Mouse (Mus musculus): ENCODE measurements around the gene Golph3l. TPM values are rescaled to one million over a fixed set of nuclear protein-coding genes. Genes with fewer than 3 reads are reported as not detected.
A peak's percentile ranks its signal among the peaks of the same experiment; 100 is the strongest.

Golph3l gene
- polyA plus RNA-seq, 1 experiment from 2014 or later: 27.6 TPM

- H3K9ac ChIP-seq (ENCODE audit: low read depth, low read length): no peak overlapping the region
- no peak overlapping the region for H3K4me2 ChIP-seq (replicated peaks; ENCODE audit: low read depth)
- H3K36me3 ChIP-seq (ENCODE audit: control insufficient read depth, insufficient read depth): no peaks in the 10 kb centered on the region; the same call in 1 of the 2 replicates
- H3K27ac ChIP-seq (ENCODE audit: low read depth, low read length): no peak overlapping the region
- H3K9me3 ChIP-seq (ENCODE audit: control insufficient read depth): no peaks in the 10 kb centered on the region
- H3K4me3 ChIP-seq (ENCODE audit: low read depth, low read length): no peak overlapping the region
- no peak for TF ChIP-seq CTCF (IDR thresholded peaks at IDR 0.05; ENCODE audit: low read depth)
- H3K4me1 ChIP-seq (replicated peaks; ENCODE audit: control insufficient read depth, insufficient read depth, low read length): no peaks in the 10 kb centered on the region
- 21% methylated on average over 3 of the region's 3 CpGs for WGBS
- H3K27me3 ChIP-seq (replicated peaks; ENCODE audit: control insufficient read depth, insufficient read depth, low read length): no peaks in the 10 kb centered on the region
- no peak for ATAC-seq
These were observed 34.7 kb upstream of the Golph3l start for GRCm38 (mm10) chr3:95553986-95554385.

- Histone ChIP-seq H3K4me3 (ENCODE audit: low read depth, low read length) (no peak within 1 kb of the TSS), H3K9me3 (ENCODE audit: control insufficient read depth) (no peaks in the 10 kb centered on the region), H3K27me3 (replicated peaks; ENCODE audit: control insufficient read depth, insufficient read depth, low read length) (no peaks in the 10 kb centered on the region), H3K4me1 (replicated peaks; ENCODE audit: control insufficient read depth, insufficient read depth, low read length) (no peaks in the 10 kb centered on the region), H3K4me2 (replicated peaks; ENCODE audit: low read depth) (no peak within 1 kb of the TSS), H3K9ac (ENCODE audit: low read depth, low read length) (no peak within 1 kb of the TSS), H3K27ac (ENCODE audit: low read depth, low read length) (no peak within 1 kb of the TSS), H3K36me3 (ENCODE audit: control insufficient read depth, insufficient read depth) (no peaks in the 10 kb centered on the region)
- ATAC-seq: no peak
- no peak for TF ChIP-seq CTCF (IDR thresholded peaks at IDR 0.05; ENCODE audit: low read depth)
- 90% methylated on average over 27 of the region's 27 CpGs for WGBS
These were observed 29.3 kb upstream of the Golph3l start, which contains the start of gene Hormad1 for GRCm38 (mm10) chr3:95559437-95559836. TSS of gene Hormad1 (plus strand) at chr3:95559677.

GRCm38 (mm10) chr3:95560738-95561137 lies 28.0 kb upstream of the Golph3l start:
- no peaks in the 10 kb centered on the region for H3K27me3 ChIP-seq (replicated peaks; ENCODE audit: control insufficient read depth, insufficient read depth, low read length)
- no peaks in the 10 kb centered on the region for H3K36me3 ChIP-seq (ENCODE audit: control insufficient read depth, insufficient read depth)
- WGBS: 94% methylated on average over 3 of the region's 3 CpGs
- H3K9ac ChIP-seq (ENCODE audit: low read depth, low read length): no peak overlapping the region
- no peak overlapping the region for H3K4me3 ChIP-seq (ENCODE audit: low read depth, low read length)
- ATAC-seq: no peak
- H3K27ac ChIP-seq (ENCODE audit: low read depth, low read length): no peak overlapping the region
- no peak for TF ChIP-seq CTCF (IDR thresholded peaks at IDR 0.05; ENCODE audit: low read depth)
- H3K4me2 ChIP-seq (replicated peaks; ENCODE audit: low read depth): no peak overlapping the region
- H3K4me1 ChIP-seq (replicated peaks; ENCODE audit: control insufficient read depth, insufficient read depth, low read length): no peaks in the 10 kb centered on the region
- no peaks in the 10 kb centered on the region for H3K9me3 ChIP-seq (ENCODE audit: control insufficient read depth)

GRCm38 (mm10) chr3:95561826-95562225 lies 26.9 kb upstream of the Golph3l start:
- Histone ChIP-seq H3K4me2 (replicated peaks; ENCODE audit: low read depth) (no peak overlapping the region), H3K4me1 (replicated peaks; ENCODE audit: control insufficient read depth, insufficient read depth, low read length) (no peaks in the 10 kb centered on the region), H3K9ac (ENCODE audit: low read depth, low read length) (no peak overlapping the region), H3K36me3 (ENCODE audit: control insufficient read depth, insufficient read depth) (no peaks in the 10 kb centered on the region), H3K27ac (ENCODE audit: low read depth, low read length) (no peak overlapping the region), H3K4me3 (ENCODE audit: low read depth, low read length) (no peak overlapping the region), H3K27me3 (replicated peaks; ENCODE audit: control insufficient read depth, insufficient read depth, low read length) (no peaks in the 10 kb centered on the region), H3K9me3 (ENCODE audit: control insufficient read depth) (no peaks in the 10 kb centered on the region)
- ATAC-seq: no peak
- no peak for TF ChIP-seq CTCF (IDR thresholded peaks at IDR 0.05; ENCODE audit: low read depth)
- 60% methylated on average over 2 of the region's 2 CpGs for WGBS

GRCm38 (mm10) chr3:95569585-95569984 lies 19.1 kb upstream of the Golph3l start:
- H3K9ac ChIP-seq (ENCODE audit: low read depth, low read length): no peak overlapping the region
- ATAC-seq: no peak
- H3K36me3 ChIP-seq (ENCODE audit: control insufficient read depth, insufficient read depth): no peaks in the 10 kb centered on the region
- H3K27me3 ChIP-seq (replicated peaks; ENCODE audit: control insufficient read depth, insufficient read depth, low read length): no peaks in the 10 kb centered on the region
- no peaks in the 10 kb centered on the region for H3K9me3 ChIP-seq (ENCODE audit: control insufficient read depth)
- no peak overlapping the region for H3K4me2 ChIP-seq (replicated peaks; ENCODE audit: low read depth)
- H3K27ac ChIP-seq (ENCODE audit: low read depth, low read length): no peak overlapping the region
- 92% methylated on average over 3 of the region's 3 CpGs for WGBS
- no peak for TF ChIP-seq CTCF (IDR thresholded peaks at IDR 0.05; ENCODE audit: low read depth)
- no peak overlapping the region for H3K4me3 ChIP-seq (ENCODE audit: low read depth, low read length)
- no peaks in the 10 kb centered on the region for H3K4me1 ChIP-seq (replicated peaks; ENCODE audit: control insufficient read depth, insufficient read depth, low read length)

- 0 out of 2 replicates have a peak overlapping the region, but pooled peaks have one; percentile 31 for H3K27ac ChIP-seq (ENCODE audit: low read depth, low read length)
- H3K4me2 ChIP-seq (replicated peaks; ENCODE audit: low read depth): peak overlapping the region; percentile 64
- no peaks in the 10 kb centered on the region for H3K9me3 ChIP-seq (ENCODE audit: control insufficient read depth)
- 0 out of 2 replicates have a peak, but pooled peaks have one; percentile 18 for ATAC-seq
- no peaks in the 10 kb centered on the region for H3K27me3 ChIP-seq (replicated peaks; ENCODE audit: control insufficient read depth, insufficient read depth, low read length)
- H3K36me3 ChIP-seq (ENCODE audit: control insufficient read depth, insufficient read depth): peaks cover 9% of the 10 kb centered on the region; the same call in 1 of the 2 replicates
- TF ChIP-seq CTCF (IDR thresholded peaks at IDR 0.05; ENCODE audit: low read depth): no peak
- H3K4me3 ChIP-seq (ENCODE audit: low read depth, low read length): peak overlapping the region; percentile 78
- no peak overlapping the region for H3K9ac ChIP-seq (ENCODE audit: low read depth, low read length)
- H3K4me1 ChIP-seq (replicated peaks; ENCODE audit: control insufficient read depth, insufficient read depth, low read length): no peaks in the 10 kb centered on the region
- WGBS: 42% methylated on average over 8 of the region's 8 CpGs
These were observed 755 bp upstream of the Golph3l start for GRCm38 (mm10) chr3:95587754-95588603.

All from intestine, postnatal 0 days (tissue).